Mouse (Mus musculus) forebrain, embryonic 11.5 days (tissue): ENCODE measurements around the gene Tgfb1i1. TPM values are rescaled to one million over a fixed set of nuclear protein-coding genes. Genes with fewer than 3 reads are reported as not detected.

ENCODE experiments used
- ATAC-seq: fragments of 200-750 bp; cut with Nextera tagmentation; replicated peaks from 2 replicates; pipeline ENCODE4 v1.8.0; 2017; ENCODE audit warnings: moderate TSS enrichment; ENCODE audit not compliant: low FRiP score
- DNase-seq: peaks from one replicate; pipeline ENCODE4 v3.0.0-alpha.2; 2017; ENCODE audit warnings: low spot score
- H3K27ac ChIP-seq: fragments of 300-500 bp; sonication (generic); 2 replicates; pipeline ENCODE4 v1.5.1; 2014; ENCODE audit warnings: low read depth, low read length
- H3K27me3 ChIP-seq: fragments of 300-500 bp; sonication (generic); 2 replicates; pipeline ENCODE4 v1.6.1; 2014; ENCODE audit warnings: mild to moderate bottlenecking, low read length, mixed read lengths; ENCODE audit not compliant: control insufficient read depth, insufficient read depth
- H3K36me3 ChIP-seq: fragments of 300-500 bp; sonication (generic); 2 replicates; pipeline ENCODE4 v1.6.1; 2014; ENCODE audit warnings: mild to moderate bottlenecking, low read length, moderate library complexity, mixed read lengths; ENCODE audit not compliant: control insufficient read depth, insufficient read depth
- H3K4me1 ChIP-seq: fragments of 300-500 bp; sonication (generic); replicated peaks from 2 replicates; pipeline ENCODE4 v1.6.1; 2014; ENCODE audit warnings: low read length, mixed read lengths; ENCODE audit not compliant: control insufficient read depth, insufficient read depth
- H3K4me2 ChIP-seq: fragments of 300-500 bp; sonication (generic); 2 replicates; pipeline ENCODE4 v1.6.1; 2014; ENCODE audit warnings: low read depth, mild to moderate bottlenecking, low read length, moderate library complexity, mixed read lengths; ENCODE audit not compliant: severe bottlenecking
- H3K4me3 ChIP-seq: fragments of 300-500 bp; sonication (generic); 2 replicates; pipeline ENCODE4 v1.5.1; 2014; ENCODE audit warnings: low read depth, low read length
- H3K9ac ChIP-seq: fragments of 300-500 bp; sonication (generic); 2 replicates; pipeline ENCODE4 v1.6.1; 2014; ENCODE audit warnings: low read length
- H3K9me3 ChIP-seq: fragments of 300-500 bp; sonication (generic); 2 replicates; pipeline ENCODE4 v1.6.1; 2016; ENCODE audit warnings: low read length, mixed read lengths; ENCODE audit not compliant: control insufficient read depth
- WGBS: fragments of 180-500 bp; shearing (Covaris S2); extraction: QIAGEN DNeasy Blood & Tissue Kit; methylation state at CpG from one replicate; pipeline ENCODE4 v1.1.7; 2014; 5-methylcytosine and 5-hydroxymethylcytosine counted together
- polyA plus RNA-seq: library from polyadenylated mRNA; unstranded; fragments of >200 nt; fragmentation: Nextera tagmentation; extraction: Ambion mirVana; gene quantifications from 2 replicates; pipeline ENCODE4 v1.2.1, GENCODE M21; 2014

The Tgfb1i1 gene
- polyA plus RNA-seq, 1 experiment from 2014 or later = 35.5 TPM

GRCm38 (mm10) chr7:128266056-128266455, 19.4 kb downstream of the Tgfb1i1 start:
- no peak for ATAC-seq
- no peaks in the 10 kb centered on the region for H3K4me1 ChIP-seq
- no peaks in the 10 kb centered on the region for H3K36me3 ChIP-seq
- H3K4me2 ChIP-seq = no peak overlapping the region
- no peak overlapping the region for H3K4me3 ChIP-seq
- H3K27me3 ChIP-seq = no peaks in the 10 kb centered on the region
- 76% methylated on average over 5 of the region's 5 CpGs for WGBS
- H3K27ac ChIP-seq = no peak overlapping the region
- DNase-seq = no peak
- H3K9me3 ChIP-seq = no peaks in the 10 kb centered on the region
- no peak overlapping the region for H3K9ac ChIP-seq

GRCm38 (mm10) chr7:128267391-128267790, 20.8 kb downstream of the Tgfb1i1 start:
- 64% methylated on average over 13 of the region's 13 CpGs for WGBS
- Histone ChIP-seq H3K4me2 (no peak overlapping the region), H3K36me3 (peaks cover 4% of the 10 kb centered on the region; the same call in 1 of the 2 replicates), H3K4me1 (no peaks in the 10 kb centered on the region), H3K27me3 (no peaks in the 10 kb centered on the region), H3K9me3 (no peaks in the 10 kb centered on the region), H3K27ac (no peak overlapping the region), H3K9ac (no peak overlapping the region), H3K4me3 (no peak overlapping the region)
- ATAC-seq (no peak), DNase-seq (no peak)

- no peak overlapping the region for H3K9ac ChIP-seq
- 93% methylated on average over 7 of the region's 7 CpGs for WGBS
Observed at GRCm38 (mm10) chr7:128267813-128268212, 21.2 kb downstream of the Tgfb1i1 start.

GRCm38 (mm10) chr7:128270431-128270850, 23.8 kb downstream of the Tgfb1i1 start:
- Histone ChIP-seq H3K36me3 (peaks cover 4% of the 10 kb centered on the region; the same call in 1 of the 2 replicates), H3K9ac (no peak overlapping the region), H3K4me2 (no peak overlapping the region), H3K9me3 (no peaks in the 10 kb centered on the region), H3K4me1 (no peaks in the 10 kb centered on the region), H3K27ac (no peak overlapping the region), H3K27me3 (no peaks in the 10 kb centered on the region), H3K4me3 (no peak overlapping the region)
- 60% methylated on average over 13 of the region's 13 CpGs for WGBS
- peak; percentile 49; the same call in 1 of the 2 replicates for ATAC-seq
- peak; percentile 60 for DNase-seq

More at GRCm38 (mm10) chr7:128267813-128268212, 21.2 kb downstream of the Tgfb1i1 start:
- H3K4me2 ChIP-seq = no peak overlapping the region
- no peaks in the 10 kb centered on the region for H3K4me1 ChIP-seq
- no peaks in the 10 kb centered on the region for H3K27me3 ChIP-seq
- H3K27ac ChIP-seq = no peak overlapping the region
- H3K4me3 ChIP-seq = no peak overlapping the region
- ATAC-seq (no peak), DNase-seq (peak; percentile 31)
- peaks cover 4% of the 10 kb centered on the region; the same call in 1 of the 2 replicates for H3K36me3 ChIP-seq
- no peaks in the 10 kb centered on the region for H3K9me3 ChIP-seq

GRCm38 (mm10) chr7:128271496-128271895, 24.9 kb downstream of the Tgfb1i1 start:
- DNase-seq = peak; percentile 42
- no peaks in the 10 kb centered on the region for H3K9me3 ChIP-seq
- WGBS = 94% methylated on average over 9 of the region's 9 CpGs
- H3K4me3 ChIP-seq = no peak overlapping the region
- ATAC-seq = no peak
- no peak overlapping the region for H3K9ac ChIP-seq
- no peak overlapping the region for H3K4me2 ChIP-seq
- H3K4me1 ChIP-seq = no peaks in the 10 kb centered on the region
- peaks cover 4% of the 10 kb centered on the region; the same call in 1 of the 2 replicates for H3K36me3 ChIP-seq
- H3K27ac ChIP-seq = no peak overlapping the region
- no peaks in the 10 kb centered on the region for H3K27me3 ChIP-seq

- H3K4me2 ChIP-seq = no peak overlapping the region
- WGBS = 89% methylated on average over 6 of the region's 6 CpGs
- 0 out of 2 replicates have a peak, but pooled peaks cover 2% of the 10 kb centered on the region for H3K27me3 ChIP-seq
- no peak overlapping the region for H3K4me3 ChIP-seq
- no peaks in the 10 kb centered on the region for H3K9me3 ChIP-seq
- H3K4me1 ChIP-seq = no peaks in the 10 kb centered on the region
- peaks cover 4% of the 10 kb centered on the region; the same call in 1 of the 2 replicates for H3K36me3 ChIP-seq
- DNase-seq = peak; percentile 38
- H3K27ac ChIP-seq = no peak overlapping the region
- no peak overlapping the region for H3K9ac ChIP-seq
- ATAC-seq = no peak
Observed at GRCm38 (mm10) chr7:128276051-128276450, 29.4 kb downstream of the Tgfb1i1 start.

GRCm38 (mm10) chr7:128279750-128280149, 33.1 kb downstream of the Tgfb1i1 start:
- Histone ChIP-seq H3K4me2 (no peak overlapping the region), H3K27me3 (0 out of 2 replicates have a peak, but pooled peaks cover 2% of the 10 kb centered on the region), H3K27ac (no peak overlapping the region), H3K4me3 (no peak overlapping the region), H3K4me1 (peaks cover 6% of the 10 kb centered on the region; the same call in 1 of the 2 replicates), H3K9ac (no peak overlapping the region), H3K36me3 (no peaks in the 10 kb centered on the region; the same call in 1 of the 2 replicates), H3K9me3 (no peaks in the 10 kb centered on the region)
- 92% methylated on average over 4 of the region's 4 CpGs for WGBS
- DNase-seq (peak; percentile 28), ATAC-seq (no peak)

GRCm38 (mm10) chr7:128281765-128282164, 35.2 kb downstream of the Tgfb1i1 start:
- H3K4me1 ChIP-seq = peaks cover 6% of the 10 kb centered on the region; the same call in 1 of the 2 replicates
- WGBS = 83% methylated on average over 11 of the region's 11 CpGs
- ATAC-seq = no peak

More at GRCm38 (mm10) chr7:128281765-128282164, 35.2 kb downstream of the Tgfb1i1 start:
- H3K9me3 ChIP-seq = no peaks in the 10 kb centered on the region
- H3K4me3 ChIP-seq = no peak overlapping the region
- 0 out of 2 replicates have a peak, but pooled peaks cover 2% of the 10 kb centered on the region for H3K27me3 ChIP-seq
- H3K36me3 ChIP-seq = no peaks in the 10 kb centered on the region
- peak; percentile 14 for DNase-seq
- H3K27ac ChIP-seq = no peak overlapping the region
- H3K9ac ChIP-seq = no peak overlapping the region
- H3K4me2 ChIP-seq = no peak overlapping the region
